Mouse (Mus musculus): ENCODE results near the gene Panx2. TPM values are rescaled to one million over a fixed set of nuclear protein-coding genes. Genes with fewer than 3 reads are reported as not detected.

Gene Panx2
- total RNA-seq (2015): not detected in 2 replicates
- total RNA-seq (2017): 0.20 TPM in 1 of 2 replicates, not detected in the other

DNA sequence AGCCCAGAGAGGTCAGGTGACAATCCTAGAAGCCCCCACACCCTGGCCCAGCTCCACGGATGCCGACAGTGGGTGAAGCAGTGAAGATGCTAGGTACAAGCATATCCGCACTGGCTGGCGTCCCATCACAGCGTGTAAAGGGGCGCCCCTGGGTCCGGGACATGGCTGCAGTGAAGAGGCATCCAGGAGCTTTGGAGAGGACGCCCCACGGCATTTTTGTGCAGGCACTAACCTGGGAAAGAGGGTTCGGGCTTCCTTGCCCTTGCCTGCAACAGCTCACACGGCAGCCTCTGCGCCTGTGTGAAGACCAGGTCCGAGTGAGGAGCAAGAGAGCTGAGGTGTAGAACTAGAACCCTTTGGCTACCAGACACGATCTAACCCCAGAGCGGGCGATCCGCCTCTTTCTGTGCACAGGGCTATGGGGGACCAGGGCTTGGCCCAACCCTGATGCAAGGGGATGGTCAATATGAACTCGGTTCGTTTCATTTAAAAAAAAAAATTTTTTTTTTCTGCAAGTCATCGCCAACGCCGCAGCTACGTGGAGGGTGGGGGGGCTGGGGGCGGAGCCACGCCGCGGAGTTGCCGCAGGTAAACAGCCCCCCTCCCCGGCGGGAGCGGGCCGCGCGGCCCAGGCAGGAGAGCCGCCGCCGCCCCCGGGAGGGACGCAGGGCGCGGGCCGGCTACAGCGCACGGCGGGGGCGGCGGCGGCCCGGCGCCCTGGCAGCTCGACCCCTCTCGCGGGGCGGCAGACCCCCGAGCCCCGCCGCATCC, at the start of gene Panx2:
Gene Panx2, plus strand, starts transcription at position 574 of the 771 bp plus-strand sequence.
- ATAC-seq (replicated peaks; ENCODE audit: poor library complexity): no peak

DNA sequence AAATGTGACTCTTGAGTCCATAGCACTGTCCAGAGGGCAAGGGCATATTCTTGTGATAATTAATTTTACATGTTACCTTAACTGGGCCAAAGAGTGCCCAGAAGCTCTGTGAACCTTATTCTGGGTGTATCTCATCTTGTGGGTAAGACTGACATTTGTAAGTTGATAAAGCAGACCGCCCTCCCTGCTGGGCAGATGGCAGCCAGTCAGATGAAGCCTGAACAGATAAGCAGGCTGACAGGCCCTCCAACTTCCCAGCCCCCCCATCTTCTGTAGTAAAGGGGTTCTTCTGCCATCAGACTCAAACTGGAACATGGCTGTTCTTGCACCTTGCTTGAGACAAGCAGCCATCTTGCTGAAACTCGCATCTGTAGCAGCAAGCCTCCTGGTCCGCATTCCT, 42.8 kb upstream of the Panx2 start:
- ATAC-seq (replicated peaks; ENCODE audit: poor library complexity): no peak; the same call in 1 of the 2 replicates

DNA sequence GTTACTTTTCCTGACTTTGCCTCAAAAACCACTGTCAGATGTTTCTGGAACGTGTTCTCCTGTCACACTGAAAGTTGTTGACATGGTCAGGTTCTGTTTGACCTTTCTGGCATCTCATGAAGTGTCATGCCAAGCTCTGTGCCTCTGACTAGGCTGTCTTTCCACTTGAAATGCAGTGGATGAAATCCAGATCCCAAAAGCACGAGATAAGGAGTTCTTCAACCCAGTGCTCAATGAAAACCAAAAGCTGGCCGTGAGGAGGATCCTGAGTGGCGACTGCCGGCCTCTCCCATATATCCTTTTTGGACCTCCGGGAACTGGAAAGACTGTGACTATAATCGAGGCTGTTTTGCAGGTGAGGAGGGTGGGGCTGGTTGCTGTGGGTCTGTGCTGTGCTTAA, 39.4 kb upstream of the Panx2 start:
- ATAC-seq (replicated peaks; ENCODE audit: poor library complexity): no peak

DNA sequence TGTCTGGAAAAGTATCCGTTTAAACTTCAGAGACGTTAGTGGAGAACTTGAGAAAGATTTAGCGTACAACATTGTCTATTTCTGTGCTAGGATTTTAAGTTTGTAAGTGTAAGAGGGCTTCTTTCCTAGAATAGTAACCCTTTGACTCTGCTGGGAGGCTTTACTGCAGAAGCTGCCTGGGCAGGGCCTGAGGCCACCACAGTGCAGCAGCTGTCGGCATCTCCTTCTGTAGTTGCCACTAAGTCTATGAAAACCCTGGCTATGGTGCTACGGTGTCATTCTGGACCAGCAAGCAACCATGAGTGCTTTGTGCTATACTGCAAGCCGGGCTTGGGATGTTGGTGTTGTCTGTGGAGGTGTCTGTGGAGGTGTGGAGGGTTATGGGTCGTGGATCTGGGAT, 39.0 kb upstream of the Panx2 start:
- no peak for ATAC-seq (replicated peaks; ENCODE audit: poor library complexity)

DNA sequence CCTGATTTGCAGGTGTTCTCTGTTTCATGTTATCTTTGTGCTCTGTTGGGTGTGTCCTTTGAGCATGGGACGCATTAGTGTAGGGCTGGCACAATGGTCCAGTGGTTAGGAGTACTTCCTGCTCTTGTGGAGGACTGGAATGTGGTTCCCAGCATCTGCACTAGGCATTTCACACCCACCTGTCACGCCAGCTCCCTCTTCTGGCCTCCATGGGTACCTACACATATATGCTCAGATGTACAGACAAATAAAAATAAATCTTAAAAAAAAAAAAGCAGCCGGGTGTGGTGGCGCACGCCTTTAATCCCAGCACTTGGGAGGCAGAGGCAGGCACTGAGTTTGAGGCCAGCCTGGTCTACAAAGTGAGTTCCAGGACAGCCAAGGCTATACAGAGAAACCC, 15.2 kb upstream of the Panx2 start:
- ATAC-seq (replicated peaks; ENCODE audit: poor library complexity): no peak

DNA sequence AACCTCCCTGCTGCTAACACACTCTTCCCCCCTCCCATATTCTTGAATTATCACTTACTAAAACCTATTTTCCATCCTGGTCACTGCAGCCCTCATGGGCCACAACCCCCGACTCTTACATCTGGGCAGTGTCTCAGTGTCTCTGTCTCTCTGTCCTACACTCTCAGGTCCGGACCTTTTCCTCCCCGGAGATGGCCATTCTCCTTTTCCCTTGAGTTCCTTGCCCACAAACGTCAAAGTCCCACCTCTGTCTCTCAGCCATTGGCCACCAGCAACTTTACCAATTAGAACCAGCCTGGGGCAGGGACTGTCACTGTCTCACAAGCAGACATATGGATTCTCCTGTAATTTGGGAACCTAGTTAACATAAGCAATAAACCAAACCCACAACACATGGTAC, 13.2 kb upstream of the Panx2 start:
- no peak for ATAC-seq (replicated peaks; ENCODE audit: poor library complexity)

DNA sequence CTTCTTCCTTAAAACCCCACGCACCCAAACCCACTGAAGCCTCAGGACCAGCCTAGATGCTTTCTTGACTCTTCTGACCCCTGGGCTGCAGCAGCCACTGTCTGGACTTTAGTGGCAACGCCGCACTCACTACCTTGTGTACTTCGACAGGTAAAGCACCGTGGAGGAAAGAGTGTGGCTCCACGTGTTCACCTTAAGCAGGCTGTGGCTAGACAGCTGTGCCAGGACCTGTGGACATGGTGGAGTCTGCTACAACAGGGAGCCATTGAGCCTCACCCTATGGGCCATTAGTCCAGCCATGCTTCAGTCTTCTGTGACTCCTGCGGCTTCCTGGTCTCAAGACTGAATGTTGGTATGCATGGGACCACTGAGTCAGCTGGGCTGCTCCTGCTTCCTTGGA, 4.9 kb upstream of the Panx2 start:
- ATAC-seq (replicated peaks; ENCODE audit: poor library complexity): no peak

DNA sequence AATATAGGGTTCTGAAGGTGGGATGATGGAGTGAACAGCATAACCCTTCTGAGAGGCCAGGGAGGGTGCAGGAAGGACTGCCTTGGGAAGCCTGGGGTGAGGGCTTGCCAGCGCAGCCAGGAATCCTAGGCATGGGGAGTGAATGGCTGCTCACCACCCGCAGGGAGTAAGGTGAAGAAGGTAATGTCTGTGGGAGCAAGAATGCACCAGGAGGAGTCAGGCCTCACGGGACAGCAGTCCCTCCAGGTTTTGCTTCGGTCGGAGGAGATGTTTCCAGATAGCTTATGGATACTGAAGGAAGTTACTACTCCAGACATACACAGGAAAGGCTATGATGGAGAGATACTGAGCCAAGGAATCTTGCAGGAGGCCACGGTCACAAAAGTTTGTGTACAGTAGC, 798 bp upstream of the Panx2 start:
- no peak for ATAC-seq (replicated peaks; ENCODE audit: poor library complexity)

DNA sequence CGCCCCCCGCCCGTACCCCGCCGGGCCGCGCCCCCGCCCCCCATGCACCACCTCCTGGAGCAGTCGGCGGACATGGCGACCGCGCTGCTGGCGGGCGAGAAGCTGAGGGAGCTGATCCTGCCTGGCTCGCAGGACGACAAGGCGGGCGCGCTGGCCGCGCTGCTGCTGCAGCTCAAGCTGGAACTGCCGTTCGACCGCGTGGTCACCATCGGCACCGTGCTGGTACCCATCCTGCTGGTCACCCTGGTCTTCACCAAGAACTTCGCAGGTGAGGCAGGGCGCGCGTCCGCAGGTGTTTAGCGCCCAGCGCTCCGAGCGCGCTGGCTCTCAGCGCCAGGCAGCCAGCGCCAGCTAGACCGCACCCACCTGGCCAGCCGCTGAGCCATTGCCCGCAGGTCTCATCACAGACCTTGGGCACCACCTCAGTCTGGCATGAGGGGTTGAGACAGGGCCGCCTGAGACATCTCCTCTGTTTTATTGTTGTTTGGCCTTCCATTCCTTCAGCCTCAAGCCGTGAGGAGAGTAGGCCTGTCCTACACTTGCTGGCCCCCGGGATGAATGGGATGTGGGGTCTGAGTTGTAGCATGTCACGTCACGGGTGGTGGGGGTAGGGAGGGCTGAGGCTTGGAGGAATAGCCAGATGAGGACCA, 623 bp downstream of the Panx2 start:
- ATAC-seq (replicated peaks; ENCODE audit: poor library complexity): no peak

DNA sequence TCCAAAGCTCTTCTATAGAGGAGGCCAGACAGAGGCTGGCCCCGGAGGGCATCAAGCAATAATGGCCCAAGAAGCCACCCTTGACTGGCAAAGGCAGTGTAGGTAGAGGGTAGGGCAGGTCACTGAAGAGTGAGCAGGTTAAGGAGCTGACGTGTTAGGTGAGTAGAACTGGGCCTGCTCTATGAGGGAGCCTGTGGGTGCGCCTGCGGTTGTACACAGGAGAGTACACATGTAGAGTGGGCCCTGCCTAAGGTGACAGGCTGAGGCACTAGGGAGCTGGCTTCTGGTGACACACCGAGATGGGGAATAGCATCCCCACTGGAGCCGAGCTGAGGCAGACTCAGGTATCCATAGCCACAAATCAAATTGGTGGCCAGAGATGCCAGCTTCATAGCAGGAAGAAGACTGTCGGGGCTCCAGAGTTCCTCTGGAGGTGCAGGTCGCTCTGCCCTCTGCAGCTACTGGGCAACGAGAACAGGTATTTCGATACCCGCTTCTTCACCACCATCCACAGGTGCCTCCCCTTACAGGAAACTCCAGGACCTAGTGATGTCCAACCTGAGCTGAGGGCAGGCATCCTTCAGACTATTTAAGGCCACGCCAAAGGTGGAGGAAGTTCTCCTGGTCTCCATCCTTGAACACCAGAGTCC, 1.4 kb downstream of the Panx2 start:
- no peak; the same call in 1 of the 2 replicates for ATAC-seq (replicated peaks; ENCODE audit: poor library complexity)

DNA sequence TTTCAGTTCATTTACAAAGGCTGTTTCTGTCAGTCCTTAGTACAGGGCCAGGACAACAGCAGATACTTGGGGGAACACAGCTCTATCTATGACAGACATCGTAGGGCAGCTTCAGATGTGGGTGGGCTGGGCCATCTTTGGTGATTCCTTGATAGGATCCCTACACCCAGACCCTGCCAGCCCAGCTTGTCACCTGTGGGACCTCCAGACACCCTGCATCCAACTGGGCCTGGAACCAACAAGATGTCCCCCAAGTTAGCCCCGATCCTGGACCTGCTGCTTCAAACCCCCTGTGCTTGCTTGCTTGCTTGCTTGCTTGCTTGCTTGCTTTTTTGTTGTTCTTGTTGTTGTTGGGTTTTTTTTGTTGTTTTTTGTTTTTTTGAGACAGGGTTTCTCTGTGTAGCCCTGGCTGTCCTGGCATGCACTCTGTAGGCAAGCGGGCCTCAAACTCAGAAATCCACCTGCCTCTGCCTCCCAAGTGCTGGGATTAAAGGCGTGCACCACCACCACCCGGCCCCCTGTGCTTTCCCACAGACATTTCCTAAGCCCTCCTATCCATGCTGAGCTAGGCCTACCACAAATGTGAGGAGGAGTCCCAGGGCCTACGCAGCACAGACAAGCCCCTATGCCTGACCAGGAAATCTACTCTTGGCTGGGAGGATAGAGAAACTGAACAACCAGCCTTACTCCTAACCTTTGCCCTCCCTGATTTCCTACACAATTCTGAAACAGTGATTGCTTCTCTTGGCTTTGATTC, 2.4 kb downstream of the Panx2 start:
- ATAC-seq (replicated peaks; ENCODE audit: poor library complexity): no peak

DNA sequence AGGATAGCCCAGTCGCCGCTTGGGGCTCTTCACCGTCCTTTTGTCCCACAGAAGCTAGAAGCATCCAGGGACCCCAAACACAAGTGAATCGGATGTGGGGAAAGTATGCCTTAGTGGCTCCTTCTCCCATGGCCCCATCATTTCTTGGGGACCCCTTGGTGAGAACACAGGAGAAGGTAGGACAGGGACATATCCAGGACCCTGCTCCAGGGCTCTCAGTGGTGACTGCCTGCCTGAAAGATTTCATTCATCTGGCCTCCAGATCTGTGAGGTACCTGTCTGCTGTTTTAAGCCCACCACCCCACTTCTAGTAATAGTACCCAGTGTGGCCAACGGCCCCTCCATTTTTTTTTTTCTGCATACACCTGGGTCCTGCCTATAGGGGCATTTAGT, 3.0 kb downstream of the Panx2 start:
- ATAC-seq (replicated peaks; ENCODE audit: poor library complexity): no peak

DNA sequence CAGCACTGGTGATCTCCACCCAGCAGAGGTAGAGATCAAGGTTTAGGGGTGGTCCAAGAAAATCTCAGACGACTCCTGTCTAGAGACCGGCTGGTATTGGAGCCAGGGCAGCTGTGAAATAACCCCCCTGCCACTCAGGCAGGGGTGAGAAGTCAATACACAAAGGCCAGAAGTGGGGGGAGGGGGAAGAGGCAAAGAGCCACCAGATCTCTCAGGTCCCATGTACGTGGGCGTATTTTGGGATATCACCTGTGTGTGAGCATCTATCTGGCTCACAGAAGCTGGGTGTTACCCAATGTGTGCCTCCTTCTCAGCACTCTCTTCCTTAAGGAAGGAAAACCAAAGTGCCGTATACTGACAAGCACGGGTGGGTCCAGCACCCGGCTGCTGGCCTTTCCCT, 3.5 kb downstream of the Panx2 start:
- ATAC-seq (replicated peaks; ENCODE audit: poor library complexity): no peak

DNA sequence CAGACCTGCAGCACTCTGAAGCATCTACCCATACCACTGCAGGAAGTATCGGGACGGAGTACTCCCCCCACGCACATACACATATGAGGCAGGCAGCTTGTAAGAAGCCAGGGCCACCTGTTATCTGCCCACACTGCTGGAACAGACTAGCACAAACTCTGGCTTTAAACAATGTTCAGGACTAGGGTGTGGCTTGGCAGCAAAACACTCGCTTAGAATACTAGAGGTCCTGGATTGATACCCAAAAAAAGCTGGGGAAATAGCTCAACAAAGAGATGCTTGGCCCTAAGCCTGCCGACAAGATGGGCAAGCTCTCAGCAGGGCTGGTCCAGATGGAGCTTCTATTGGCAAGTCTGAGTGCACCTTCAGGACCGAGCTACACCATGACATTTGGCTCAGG, 4.0 kb downstream of the Panx2 start:
- ATAC-seq (replicated peaks; ENCODE audit: poor library complexity): no peak

DNA sequence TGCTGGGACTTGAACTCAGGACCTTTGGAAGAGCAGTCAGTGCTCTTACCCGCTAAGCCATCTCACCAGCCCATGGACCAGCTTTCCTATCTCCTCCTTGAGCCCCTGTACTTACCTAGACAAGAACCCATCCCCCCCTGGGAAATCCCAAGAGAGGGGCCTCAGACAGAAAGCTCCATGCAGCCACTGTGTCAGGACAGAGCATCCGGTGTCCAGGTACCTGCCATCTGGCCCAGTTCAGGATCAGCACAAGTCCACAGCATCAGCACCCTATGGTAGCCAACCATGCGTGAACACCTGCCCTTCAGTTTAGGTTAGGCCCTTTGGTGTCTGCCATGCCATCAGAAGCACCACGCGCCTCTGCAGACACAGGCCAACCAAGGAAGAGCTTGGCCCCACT, 5.4 kb downstream of the Panx2 start:
- ATAC-seq (replicated peaks; ENCODE audit: poor library complexity): no peak

DNA sequence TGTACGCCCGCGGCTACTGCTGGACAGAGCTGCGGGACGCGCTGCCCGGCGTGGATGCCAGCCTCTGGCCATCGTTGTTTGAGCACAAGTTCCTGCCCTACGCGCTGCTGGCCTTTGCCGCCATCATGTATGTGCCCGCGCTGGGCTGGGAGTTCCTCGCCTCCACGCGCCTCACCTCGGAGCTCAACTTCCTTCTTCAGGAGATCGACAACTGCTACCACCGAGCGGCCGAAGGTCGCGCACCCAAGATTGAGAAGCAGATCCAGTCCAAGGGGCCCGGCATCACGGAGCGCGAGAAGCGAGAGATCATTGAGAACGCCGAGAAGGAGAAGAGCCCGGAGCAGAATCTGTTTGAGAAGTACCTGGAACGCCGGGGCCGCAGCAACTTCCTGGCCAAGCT, 8.1 kb downstream of the Panx2 start:
- ATAC-seq (replicated peaks; ENCODE audit: poor library complexity): peak; percentile 67

DNA sequence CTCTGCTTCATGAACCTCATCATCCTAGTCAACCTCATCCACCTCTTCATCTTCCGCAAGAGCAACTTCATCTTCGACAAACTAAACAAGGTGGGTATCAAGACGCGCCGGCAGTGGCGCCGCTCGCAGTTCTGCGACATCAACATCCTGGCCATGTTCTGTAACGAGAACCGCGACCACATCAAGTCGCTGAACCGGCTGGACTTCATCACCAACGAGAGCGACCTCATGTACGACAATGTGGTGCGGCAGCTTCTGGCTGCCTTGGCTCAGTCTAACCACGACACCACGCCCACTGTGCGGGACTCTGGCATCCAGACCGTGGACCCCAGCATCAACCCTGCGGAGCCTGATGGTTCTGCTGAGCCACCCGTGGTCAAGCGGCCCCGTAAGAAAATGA, 8.7 kb downstream of the Panx2 start:
- ATAC-seq (replicated peaks; ENCODE audit: poor library complexity): no peak

DNA sequence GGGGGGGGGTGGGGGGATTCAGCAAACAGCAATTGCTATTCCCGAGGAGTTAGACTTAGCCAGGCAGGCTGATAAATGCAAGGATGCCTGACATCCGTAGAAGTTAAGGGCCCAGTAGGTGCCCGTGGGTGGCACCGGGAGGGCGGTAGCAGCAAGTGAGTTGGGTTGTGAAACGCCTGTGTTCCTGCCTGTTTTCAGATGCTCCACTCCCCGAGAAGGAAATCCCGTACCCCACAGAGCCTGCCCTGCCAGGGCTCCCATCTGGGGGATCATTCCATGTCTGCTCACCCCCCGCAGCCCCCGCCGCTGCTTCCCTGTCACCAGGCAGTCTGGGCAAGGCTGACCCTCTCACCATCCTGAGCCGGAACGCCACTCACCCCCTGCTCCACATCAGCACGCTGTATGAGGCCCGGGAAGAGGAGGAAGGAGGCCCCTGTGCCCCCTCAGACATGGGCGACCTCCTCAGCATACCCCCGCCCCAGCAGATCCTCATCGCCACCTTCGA, 9.9 kb downstream of the Panx2 start:
- ATAC-seq (replicated peaks; ENCODE audit: poor library complexity): no peak

DNA sequence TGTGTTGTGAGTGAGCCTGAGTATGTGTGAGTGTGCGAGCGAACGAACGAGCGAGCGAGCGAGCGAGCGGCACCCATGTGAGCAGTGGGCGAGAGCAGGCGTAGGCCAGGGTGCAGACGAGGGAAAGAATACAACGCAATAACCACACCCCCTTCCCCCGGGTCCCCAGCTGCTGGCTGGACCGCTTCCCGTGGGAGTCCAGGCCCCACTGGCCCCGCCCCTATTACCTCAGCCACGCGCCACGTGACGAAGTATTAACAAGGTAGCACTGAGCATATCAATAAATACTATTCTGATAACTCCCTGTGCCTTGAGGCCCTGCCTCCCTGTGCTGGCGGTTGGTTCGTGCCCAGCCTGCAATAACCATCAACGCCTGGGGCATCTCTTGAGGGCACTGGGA, 11.1 kb downstream of the Panx2 start:
- no peak for ATAC-seq (replicated peaks; ENCODE audit: poor library complexity)

DNA sequence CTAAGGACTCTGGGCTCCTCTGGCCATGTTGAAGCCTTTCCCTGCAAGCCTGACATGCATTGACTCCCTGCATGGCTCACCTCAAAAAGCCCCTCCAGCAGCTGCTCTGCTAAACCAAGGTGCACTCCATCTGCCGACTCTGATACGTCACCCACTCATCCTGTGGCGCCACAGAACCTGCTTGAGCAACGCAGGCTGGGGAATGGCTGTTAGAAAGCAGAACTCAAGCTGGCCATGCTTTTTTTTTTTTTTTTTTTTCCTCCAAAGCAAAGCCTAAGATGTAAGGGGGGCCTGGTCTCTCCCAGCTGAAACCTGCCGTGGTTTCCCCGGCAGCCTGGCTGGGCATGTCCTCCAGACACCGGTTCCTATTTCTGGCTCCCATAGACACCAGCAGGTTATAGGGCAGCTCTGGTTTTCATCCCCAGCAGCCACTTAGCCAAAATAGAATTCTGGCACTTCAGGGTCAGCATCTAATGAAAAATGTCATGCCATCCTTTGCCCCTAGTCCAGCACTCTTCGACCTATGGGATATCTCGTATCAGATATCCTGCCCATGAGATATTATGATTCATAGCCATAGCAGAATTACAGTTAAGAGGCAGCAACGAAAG, 14.6 kb downstream of the Panx2 start:
- ATAC-seq (replicated peaks; ENCODE audit: poor library complexity): peak; percentile 36

Data from megakaryocyte progenitor cell, adult 5-6 weeks (primary cell).